Mouse (Mus musculus): Measurements from ENCODE around the gene Unc93b1. TPM values are rescaled to one million over a fixed set of nuclear protein-coding genes. Genes with fewer than 3 reads are reported as not detected.

Unc93b1 gene
- polyA plus RNA-seq, 1 experiment from 2014 or later, result 8.1 TPM

DNA sequence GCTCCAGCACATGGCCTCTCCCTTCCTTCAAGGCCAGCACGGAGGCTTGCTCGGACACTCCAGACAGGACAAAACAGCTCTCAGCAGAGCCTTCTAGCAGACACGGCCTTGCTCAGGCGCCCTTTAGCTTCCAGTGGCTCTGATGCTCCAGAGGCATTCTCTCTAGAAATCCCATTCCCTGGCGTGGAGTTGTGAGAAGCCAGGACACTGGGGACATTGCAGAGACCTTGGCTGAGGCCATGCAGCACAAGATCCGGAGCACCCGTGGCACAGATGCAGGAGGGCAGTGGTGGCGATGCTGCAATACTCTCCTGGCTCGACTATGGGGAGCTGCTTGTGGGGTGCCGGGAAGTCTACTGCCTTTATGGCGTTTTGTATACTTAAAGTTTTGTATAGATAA, 18.3 kb upstream of the Unc93b1 start:
- 79% methylated on average over 11 of the region's 11 CpGs for WGBS
- no peak for ATAC-seq
- peaks cover 12% of the 10 kb centered on the region for H3K4me1 ChIP-seq (replicated peaks)
- no peaks in the 10 kb centered on the region for H3K27me3 ChIP-seq
- H3K36me3 ChIP-seq, result no peaks in the 10 kb centered on the region
- no peaks in the 10 kb centered on the region for H3K9me3 ChIP-seq
- H3K4me2 ChIP-seq (replicated peaks), result no peak overlapping the region
- H3K27ac ChIP-seq, result no peak overlapping the region
- H3K4me3 ChIP-seq (replicated peaks), result no peak overlapping the region
- H3K9ac ChIP-seq (replicated peaks), result no peak overlapping the region

DNA sequence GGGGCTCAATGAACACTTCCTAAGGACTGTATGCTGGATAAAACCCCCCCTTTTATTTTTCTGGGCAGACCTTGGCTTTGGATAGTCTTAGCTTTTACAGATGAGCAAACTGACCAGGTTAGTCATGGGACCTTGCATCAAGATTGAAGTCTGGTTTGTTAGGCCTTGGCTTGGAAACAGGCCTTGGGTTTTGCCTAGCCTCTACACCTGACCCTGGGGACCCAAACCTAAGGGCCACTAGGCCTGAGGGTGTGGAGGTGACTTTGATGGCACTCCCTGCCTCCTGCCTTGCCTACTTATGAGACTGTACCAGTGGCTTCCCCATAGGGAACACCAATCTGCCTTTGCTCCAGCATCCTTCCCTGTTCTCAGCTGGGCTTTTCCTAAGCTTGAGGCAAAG, 15.1 kb upstream of the Unc93b1 start:
- Histone ChIP-seq H3K4me2 (replicated peaks) (no peak overlapping the region), H3K36me3 (no peaks in the 10 kb centered on the region), H3K27me3 (no peaks in the 10 kb centered on the region), H3K9me3 (no peaks in the 10 kb centered on the region), H3K27ac (no peak overlapping the region), H3K9ac (replicated peaks) (no peak overlapping the region), H3K4me1 (replicated peaks) (no peaks in the 10 kb centered on the region), H3K4me3 (replicated peaks) (no peak overlapping the region)
- no peak for ATAC-seq

DNA sequence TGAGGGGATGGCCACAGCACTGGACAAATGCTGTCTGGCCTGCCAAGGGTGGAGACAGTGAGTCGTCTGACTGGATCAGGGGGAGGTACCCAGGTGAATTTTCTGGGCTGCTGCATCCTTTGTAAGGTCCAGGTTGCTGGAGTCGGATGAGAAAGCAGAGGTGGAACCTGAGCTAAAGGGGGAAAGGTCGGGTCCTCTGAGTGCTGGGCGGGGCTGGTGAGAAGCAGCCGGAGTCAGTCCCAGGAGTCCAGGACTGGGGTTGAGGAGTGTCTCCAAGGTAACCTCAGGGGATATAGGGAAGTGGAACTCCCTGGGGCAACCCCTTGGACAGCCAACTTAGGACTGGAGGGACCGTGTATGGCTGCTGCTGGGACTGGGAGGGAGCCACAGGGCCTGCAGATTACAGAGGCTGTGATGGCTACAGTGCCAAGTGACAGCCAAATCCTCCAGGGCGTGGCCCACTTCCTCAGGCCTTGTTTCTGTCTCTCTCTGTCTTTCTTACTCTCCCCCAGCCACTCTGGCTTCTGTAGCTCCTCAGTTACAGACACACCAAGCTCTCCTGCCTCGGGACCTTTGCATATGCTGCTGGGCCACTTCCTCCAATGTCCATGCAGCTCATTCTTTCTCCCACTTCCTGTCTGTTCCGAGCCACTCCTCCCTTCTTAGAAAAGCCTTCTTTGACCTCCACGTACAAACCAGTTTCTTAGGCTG, 12.2 kb upstream of the Unc93b1 start:
- Histone ChIP-seq H3K4me2 (replicated peaks) (no peak overlapping the region), H3K27ac (no peak overlapping the region), H3K9me3 (no peaks in the 10 kb centered on the region), H3K27me3 (no peaks in the 10 kb centered on the region), H3K36me3 (no peaks in the 10 kb centered on the region), H3K4me3 (replicated peaks) (no peak overlapping the region), H3K9ac (replicated peaks) (no peak overlapping the region), H3K4me1 (replicated peaks) (no peaks in the 10 kb centered on the region)
- no peak for ATAC-seq
- 56% methylated on average over 10 of the region's 10 CpGs for WGBS

DNA sequence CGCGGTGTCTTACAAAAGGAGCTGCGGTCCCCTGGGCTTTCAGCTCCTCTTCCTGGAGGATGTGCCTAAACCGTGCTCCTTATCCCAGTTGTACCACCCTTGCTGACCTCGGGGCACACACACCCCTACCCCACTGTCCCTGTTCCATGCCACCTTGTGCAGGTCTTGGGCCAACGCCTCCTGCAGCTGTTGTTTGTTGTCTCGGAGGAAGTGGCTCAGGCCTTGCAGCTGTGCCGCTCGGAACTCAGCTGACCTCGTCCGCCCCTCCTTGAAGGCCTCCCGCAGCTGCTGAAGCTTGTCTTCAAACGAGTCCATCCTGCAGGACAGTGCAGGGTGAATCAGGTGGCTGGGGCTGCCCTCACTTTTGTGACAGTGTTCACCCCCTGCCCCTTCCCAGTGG, 11.4 kb upstream of the Unc93b1 start:
- H3K4me1 ChIP-seq (replicated peaks), result no peaks in the 10 kb centered on the region
- no peak for ATAC-seq
- no peak overlapping the region for H3K9ac ChIP-seq (replicated peaks)
- no peak overlapping the region for H3K27ac ChIP-seq
- WGBS, result 50% methylated on average over 13 of the region's 13 CpGs
- no peak overlapping the region for H3K4me2 ChIP-seq (replicated peaks)
- H3K36me3 ChIP-seq, result no peaks in the 10 kb centered on the region
- no peaks in the 10 kb centered on the region for H3K27me3 ChIP-seq
- H3K4me3 ChIP-seq (replicated peaks), result no peak overlapping the region
- no peaks in the 10 kb centered on the region for H3K9me3 ChIP-seq

DNA sequence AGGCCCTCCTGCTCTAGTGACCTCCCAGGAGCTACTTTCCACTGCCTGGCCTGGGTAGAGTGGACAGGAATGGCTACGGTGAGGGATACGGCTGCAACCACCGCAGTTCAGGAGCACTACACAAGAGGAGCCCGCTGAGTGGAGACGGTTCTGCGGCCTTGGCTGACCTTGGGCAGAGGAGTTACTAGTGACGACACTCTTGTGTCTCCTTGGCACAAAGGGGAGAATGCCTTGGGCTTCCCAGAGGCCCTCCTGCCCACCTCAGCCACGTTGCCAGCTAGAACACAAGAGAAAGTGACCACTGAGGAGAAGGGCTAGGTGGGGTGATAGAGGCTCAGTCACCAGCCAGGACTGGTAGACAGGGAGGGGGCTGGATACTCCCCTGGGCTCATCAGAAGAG, 10.8 kb upstream of the Unc93b1 start:
- 86% methylated on average over 8 of the region's 8 CpGs for WGBS
- Histone ChIP-seq H3K4me2 (replicated peaks) (no peak overlapping the region), H3K4me3 (replicated peaks) (no peak overlapping the region), H3K9ac (replicated peaks) (no peak overlapping the region), H3K36me3 (no peaks in the 10 kb centered on the region), H3K27ac (no peak overlapping the region), H3K4me1 (replicated peaks) (0 out of 2 replicates have a peak, but pooled peaks cover under 1% of the 10 kb centered on the region), H3K27me3 (no peaks in the 10 kb centered on the region), H3K9me3 (no peaks in the 10 kb centered on the region)
- ATAC-seq, result no peak

DNA sequence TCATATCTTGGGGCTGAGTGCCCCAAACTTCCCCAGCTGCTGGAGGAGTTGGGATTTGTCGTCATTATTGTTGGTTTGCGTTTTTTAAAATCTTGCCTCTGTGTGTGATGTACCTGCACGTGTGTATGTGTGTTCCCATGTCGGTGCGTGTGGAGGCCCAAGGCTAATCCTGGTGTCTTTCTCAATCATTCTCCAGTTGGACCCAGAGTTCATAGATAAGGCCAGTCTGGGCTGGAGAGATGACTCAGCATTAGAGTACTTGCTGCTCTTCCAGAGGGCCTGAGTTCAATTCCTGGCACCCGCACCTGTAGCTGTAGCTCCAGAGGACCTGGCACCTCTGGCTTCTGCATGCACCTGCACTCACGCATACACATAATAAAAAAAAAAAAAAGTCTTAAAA, 10.1 kb upstream of the Unc93b1 start:
- H3K4me2 ChIP-seq (replicated peaks), result no peak overlapping the region
- peaks cover 7% of the 10 kb centered on the region for H3K4me1 ChIP-seq (replicated peaks)
- no peak overlapping the region for H3K27ac ChIP-seq
- ATAC-seq, result no peak
- 92% methylated on average over 7 of the region's 7 CpGs for WGBS
- H3K4me3 ChIP-seq (replicated peaks), result no peak overlapping the region
- no peak overlapping the region for H3K9ac ChIP-seq (replicated peaks)
- no peaks in the 10 kb centered on the region for H3K36me3 ChIP-seq
- H3K9me3 ChIP-seq, result no peaks in the 10 kb centered on the region
- no peaks in the 10 kb centered on the region for H3K27me3 ChIP-seq

DNA sequence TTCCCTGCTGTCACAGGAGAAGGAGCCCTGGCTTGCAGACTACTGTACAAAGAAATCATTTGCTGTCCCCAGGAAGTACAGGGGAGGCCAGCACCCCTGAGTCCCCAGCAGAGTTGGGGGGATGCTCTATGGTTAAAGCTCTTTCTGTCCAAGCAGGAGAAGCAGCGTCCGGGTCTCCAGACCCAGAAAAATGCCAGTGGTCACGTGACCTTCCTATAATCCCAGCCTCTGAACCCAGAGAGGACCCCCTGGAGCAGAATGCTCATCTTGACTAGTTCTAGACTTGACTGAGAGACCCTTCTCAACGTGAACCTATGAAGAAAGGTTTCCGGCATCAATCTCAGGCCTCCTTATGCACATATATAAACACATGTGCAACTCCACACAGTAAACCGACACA, 9.1 kb upstream of the Unc93b1 start:
- H3K9me3 ChIP-seq, result no peaks in the 10 kb centered on the region
- H3K4me2 ChIP-seq (replicated peaks), result no peak overlapping the region
- peaks cover 15% of the 10 kb centered on the region for H3K4me1 ChIP-seq (replicated peaks)
- no peak overlapping the region for H3K27ac ChIP-seq
- no peaks in the 10 kb centered on the region for H3K36me3 ChIP-seq
- H3K9ac ChIP-seq (replicated peaks), result no peak overlapping the region
- H3K27me3 ChIP-seq, result no peaks in the 10 kb centered on the region
- no peak overlapping the region for H3K4me3 ChIP-seq (replicated peaks)
- WGBS, result 81% methylated on average over 6 of the region's 6 CpGs
- no peak for ATAC-seq

DNA sequence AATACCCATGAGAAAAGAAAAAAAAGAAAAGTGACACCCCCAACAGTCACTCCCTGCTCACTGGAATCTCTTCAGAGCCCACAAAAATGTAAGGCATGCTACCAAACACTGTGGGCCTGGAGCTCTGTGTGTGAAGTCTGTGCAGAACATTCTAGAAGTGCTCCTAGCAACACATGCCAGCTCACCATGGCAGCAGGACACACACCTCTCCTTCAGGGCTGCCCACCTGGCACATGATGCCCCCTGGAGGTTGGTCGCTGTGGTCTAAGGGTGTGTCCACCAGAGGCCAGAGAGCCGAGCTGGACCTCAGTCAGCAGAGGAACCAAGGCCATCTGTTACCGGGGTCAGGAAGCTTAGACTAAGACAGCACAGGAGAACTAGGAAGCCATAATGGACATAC, 8.7 kb upstream of the Unc93b1 start:
- Histone ChIP-seq H3K36me3 (no peaks in the 10 kb centered on the region), H3K27me3 (no peaks in the 10 kb centered on the region), H3K9me3 (no peaks in the 10 kb centered on the region), H3K9ac (replicated peaks) (no peak overlapping the region), H3K4me1 (replicated peaks) (peaks cover 15% of the 10 kb centered on the region), H3K4me2 (replicated peaks) (no peak overlapping the region), H3K4me3 (replicated peaks) (no peak overlapping the region), H3K27ac (no peak overlapping the region)
- WGBS, result 73% methylated on average over 3 of the region's 3 CpGs
- no peak for ATAC-seq

DNA sequence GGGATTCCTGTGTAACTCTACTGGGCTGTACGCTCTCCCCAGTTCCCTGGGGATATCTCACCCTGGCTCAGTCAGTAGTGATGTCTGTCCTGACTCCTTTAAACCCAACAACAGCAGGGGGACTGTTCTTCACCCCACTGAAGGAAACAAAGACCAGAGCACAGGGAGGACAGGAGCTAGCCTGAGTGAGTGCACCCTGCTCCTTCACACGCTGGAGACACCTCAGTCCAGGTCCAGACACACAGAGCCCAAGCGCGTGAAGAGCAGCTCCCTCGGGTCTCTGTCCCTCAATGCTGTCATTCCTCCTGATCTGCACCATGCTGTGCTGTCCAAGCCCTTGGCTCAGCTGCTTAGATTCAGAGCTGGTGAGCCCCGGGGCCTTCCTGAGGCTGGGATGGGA, 8.3 kb upstream of the Unc93b1 start:
- WGBS, result 63% methylated on average over 6 of the region's 6 CpGs
- Histone ChIP-seq H3K9me3 (no peaks in the 10 kb centered on the region), H3K4me3 (replicated peaks) (no peak overlapping the region), H3K4me1 (replicated peaks) (peaks cover 15% of the 10 kb centered on the region), H3K27ac (no peak overlapping the region), H3K27me3 (no peaks in the 10 kb centered on the region), H3K36me3 (no peaks in the 10 kb centered on the region), H3K9ac (replicated peaks) (no peak overlapping the region), H3K4me2 (replicated peaks) (no peak overlapping the region)
- ATAC-seq, result no peak

DNA sequence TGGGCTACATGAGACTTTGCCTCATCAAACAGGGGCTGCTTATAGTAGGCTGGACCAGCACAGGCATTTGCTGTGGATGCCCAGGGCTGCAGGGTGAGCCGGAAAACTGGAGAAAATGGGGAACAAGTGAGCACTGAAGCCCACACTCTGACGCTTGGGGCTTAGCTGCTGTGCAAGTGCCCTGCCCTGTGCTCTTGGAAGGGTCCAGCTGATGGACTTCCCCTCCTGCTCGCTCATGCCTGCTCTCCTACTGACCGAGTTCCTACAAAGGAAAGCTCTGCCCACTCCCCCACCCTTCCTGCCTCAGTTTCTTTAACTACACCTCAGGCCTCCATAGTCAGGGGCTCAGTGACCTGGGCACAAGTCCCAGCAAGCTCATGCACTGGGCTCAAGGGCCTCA, 7.0 kb upstream of the Unc93b1 start:
- H3K4me3 ChIP-seq (replicated peaks), result no peak overlapping the region
- H3K27ac ChIP-seq, result no peak overlapping the region
- H3K36me3 ChIP-seq, result no peaks in the 10 kb centered on the region
- H3K9ac ChIP-seq (replicated peaks), result no peak overlapping the region
- no peak overlapping the region for H3K4me2 ChIP-seq (replicated peaks)
- no peaks in the 10 kb centered on the region for H3K27me3 ChIP-seq
- H3K4me1 ChIP-seq (replicated peaks), result peaks cover 15% of the 10 kb centered on the region
- H3K9me3 ChIP-seq, result no peaks in the 10 kb centered on the region
- ATAC-seq, result no peak
- WGBS, result 87% methylated on average over 4 of the region's 4 CpGs

DNA sequence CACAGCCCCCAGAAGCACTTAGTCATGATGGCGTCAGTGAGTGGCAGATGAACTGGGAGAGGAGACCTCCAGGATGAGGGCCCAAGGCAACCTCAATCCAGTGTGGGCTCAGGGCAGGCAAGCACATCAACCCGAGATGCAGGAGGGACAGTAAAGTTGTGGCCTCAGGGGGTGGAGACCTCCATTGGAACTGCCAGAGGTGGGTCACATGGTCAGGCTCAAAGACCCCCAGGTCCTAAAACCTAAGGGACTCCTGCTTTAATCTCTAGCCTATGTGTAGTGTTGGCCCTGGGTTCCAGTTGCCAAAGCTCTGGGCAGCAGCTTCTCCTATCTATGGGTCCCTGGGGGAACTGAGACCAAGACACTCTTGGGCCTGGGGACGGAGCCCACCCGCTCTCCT, 6.2 kb upstream of the Unc93b1 start:
- Histone ChIP-seq H3K36me3 (no peaks in the 10 kb centered on the region), H3K9ac (replicated peaks) (no peak overlapping the region), H3K9me3 (no peaks in the 10 kb centered on the region), H3K27me3 (no peaks in the 10 kb centered on the region), H3K4me3 (replicated peaks) (no peak overlapping the region), H3K27ac (no peak overlapping the region), H3K4me1 (replicated peaks) (peaks cover 15% of the 10 kb centered on the region), H3K4me2 (replicated peaks) (no peak overlapping the region)
- no peak for ATAC-seq
- WGBS, result 83% methylated on average over 4 of the region's 4 CpGs

DNA sequence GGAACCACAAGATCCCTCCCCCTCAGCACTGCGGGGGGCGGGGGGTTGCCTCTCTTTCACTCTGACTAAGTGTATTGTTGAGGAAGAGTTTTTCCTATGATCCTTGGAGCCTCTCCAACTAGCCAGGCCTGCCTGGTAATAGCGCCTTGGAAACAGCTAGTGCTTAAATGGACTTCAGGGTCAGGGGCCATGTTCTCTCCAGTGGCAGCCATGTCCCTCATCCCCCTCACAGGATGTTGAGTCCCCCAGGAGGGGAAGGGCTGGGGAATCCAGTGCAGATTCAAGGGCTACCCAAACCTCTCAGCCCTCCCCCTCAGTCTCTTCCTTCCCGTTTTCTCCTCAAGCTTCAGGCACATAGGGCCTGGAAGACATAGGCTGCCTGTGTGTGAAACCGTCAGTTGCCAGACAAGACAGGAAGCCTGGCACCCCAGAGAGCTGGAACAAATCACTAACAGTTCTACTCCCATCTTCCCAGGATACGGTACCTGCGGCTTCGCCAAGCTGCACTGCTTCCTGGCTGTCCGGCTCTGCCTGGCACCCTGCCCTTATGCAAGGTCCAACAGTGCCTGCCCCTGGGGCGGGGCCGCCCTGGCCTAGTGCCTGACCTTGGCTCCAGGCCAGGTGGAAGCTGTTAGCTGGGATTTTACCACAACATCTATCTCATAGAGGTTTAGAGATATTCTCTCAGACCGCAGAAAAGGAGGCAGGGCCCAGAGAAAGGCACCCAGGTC, 5.6 kb upstream of the Unc93b1 start, which contains the start of gene Aldh3b1:
Aldh3b1 (minus strand) TSS at position 598 of the 731 bp plus-strand sequence.
- peak within 1 kb of the TSS; percentile 32; the same call in 1 of the 2 replicates for H3K27ac ChIP-seq

More for the DNA sequence above, 5.6 kb upstream of the Unc93b1 start, which contains the start of gene Aldh3b1:
- ATAC-seq, result peak; percentile 56; the same call in 1 of the 2 replicates
- Histone ChIP-seq H3K4me3 (replicated peaks) (no peak within 1 kb of the TSS), H3K36me3 (no peaks in the 10 kb centered on the region), H3K4me1 (replicated peaks) (peaks cover 15% of the 10 kb centered on the region), H3K9ac (replicated peaks) (peak within 1 kb of the TSS; percentile 33; the same call in 1 of the 2 replicates), H3K27me3 (no peaks in the 10 kb centered on the region), H3K9me3 (no peaks in the 10 kb centered on the region), H3K4me2 (replicated peaks) (no peak within 1 kb of the TSS)
- WGBS, result 62% methylated on average over 12 of the region's 12 CpGs
